Mouse (Mus musculus): ENCODE results near the gene Atg13. TPM values are rescaled to one million over a fixed set of nuclear protein-coding genes. Genes with fewer than 3 reads are reported as not detected.
"Not testable (repeated sequence)": the region's sequence is repeated elsewhere in the genome, so short reads cannot be mapped to it uniquely, and the experiment has no call there.

Atg13 gene
- polyA plus RNA-seq (2012; rRNA removed), result 114 and 115 TPM in 2 replicates

- DNase-seq (ENCODE audit: extremely low spot score in 1 of 2, low spot score in 1 of 2), result peak; percentile 82 to 93
Measured at GRCm38 (mm10) chr2:91710272-91711234, at the start of gene Atg13, which contains the start of gene Harbi1. Gene Atg13, minus strand, starts transcription at chr2:91710576. Gene Harbi1, plus strand, starts transcription at chr2:91710852.

GRCm38 (mm10) chr2:91749811-91750261, 39.5 kb upstream of the Atg13 start:
- DNase-seq (ENCODE audit: extremely low spot score in 1 of 2, low spot score in 1 of 2), result peak in 1 of 2 experiments; percentile 38

GRCm38 (mm10) chr2:91744686-91745085, 34.3 kb upstream of the Atg13 start:
- DNase-seq (ENCODE audit: extremely low spot score in 1 of 2, low spot score in 1 of 2), result no peak

- DNase-seq (ENCODE audit: extremely low spot score in 1 of 2, low spot score in 1 of 2), result peak in 1 of 2 experiments; percentile 23
Measured at GRCm38 (mm10) chr2:91739586-91739985, 29.2 kb upstream of the Atg13 start.

- DNase-seq (ENCODE audit: extremely low spot score in 1 of 2, low spot score in 1 of 2), result no peak
Measured at GRCm38 (mm10) chr2:91735221-91735620, 24.8 kb upstream of the Atg13 start.

- peak; percentile 78 to 93 for DNase-seq (ENCODE audit: extremely low spot score in 1 of 2, low spot score in 1 of 2)
Measured at GRCm38 (mm10) chr2:91729971-91730821, 19.8 kb upstream of the Atg13 start, which contains the start of gene Ambra1. Gene Ambra1, plus strand, starts transcription at chr2:91730134.

- DNase-seq (ENCODE audit: extremely low spot score in 1 of 2, low spot score in 1 of 2), result no peak
Measured at GRCm38 (mm10) chr2:91729571-91729970, 19.2 kb upstream of the Atg13 start.

GRCm38 (mm10) chr2:91727011-91727410, 16.6 kb upstream of the Atg13 start:
- no peak for DNase-seq (ENCODE audit: extremely low spot score in 1 of 2, low spot score in 1 of 2)

GRCm38 (mm10) chr2:91725476-91725875, 15.1 kb upstream of the Atg13 start:
- not testable (repeated sequence) for DNase-seq (ENCODE audit: extremely low spot score in 1 of 2, low spot score in 1 of 2)

- no peak for DNase-seq (ENCODE audit: extremely low spot score in 1 of 2, low spot score in 1 of 2)
Measured at GRCm38 (mm10) chr2:91724716-91725115, 14.3 kb upstream of the Atg13 start.

GRCm38 (mm10) chr2:91723951-91724350, 13.6 kb upstream of the Atg13 start:
- DNase-seq (ENCODE audit: extremely low spot score in 1 of 2, low spot score in 1 of 2), result no peak

GRCm38 (mm10) chr2:91723382-91723781, 13.0 kb upstream of the Atg13 start:
- no peak for DNase-seq (ENCODE audit: extremely low spot score in 1 of 2, low spot score in 1 of 2)

- DNase-seq (ENCODE audit: extremely low spot score in 1 of 2, low spot score in 1 of 2), result no peak
Measured at GRCm38 (mm10) chr2:91718276-91718675, 7.9 kb upstream of the Atg13 start.

- DNase-seq (ENCODE audit: extremely low spot score in 1 of 2, low spot score in 1 of 2), result no peak
Measured at GRCm38 (mm10) chr2:91714921-91715320, 4.5 kb upstream of the Atg13 start.

- no peak for DNase-seq (ENCODE audit: extremely low spot score in 1 of 2, low spot score in 1 of 2)
Measured at GRCm38 (mm10) chr2:91711256-91711925, 1.0 kb upstream of the Atg13 start.

GRCm38 (mm10) chr2:91708361-91708760, 2.0 kb downstream of the Atg13 start:
- no peak for DNase-seq (ENCODE audit: extremely low spot score in 1 of 2, low spot score in 1 of 2)

- no peak for DNase-seq (ENCODE audit: extremely low spot score in 1 of 2, low spot score in 1 of 2)
Measured at GRCm38 (mm10) chr2:91706456-91706855, 3.9 kb downstream of the Atg13 start.

- DNase-seq (ENCODE audit: extremely low spot score in 1 of 2, low spot score in 1 of 2), result no peak
Measured at GRCm38 (mm10) chr2:91705736-91706135, 4.6 kb downstream of the Atg13 start.

GRCm38 (mm10) chr2:91701366-91701765, 9.0 kb downstream of the Atg13 start:
- DNase-seq (ENCODE audit: extremely low spot score in 1 of 2, low spot score in 1 of 2), result no peak

- DNase-seq (ENCODE audit: extremely low spot score in 1 of 2, low spot score in 1 of 2), result no peak
Measured at GRCm38 (mm10) chr2:91699225-91699624, 11.2 kb downstream of the Atg13 start.

All from frontal cortex, adult 2 months (tissue).